Mouse (Mus musculus) embryonic facial prominence, embryonic 13.5 days (tissue): ENCODE measurements at regions not wholly inside any gene's neighbourhood (a gene's known extent, or its start where the extent isn't known, plus 50 kb on each side); places are given as distances from the start of the nearest gene placed in this dataset.
A peak's percentile ranks its signal among the peaks of the same experiment; 100 is the strongest.
"Not testable (repeated sequence)": the region's sequence is repeated elsewhere in the genome, so short reads cannot be mapped to it uniquely, and the experiment has no call there.

ENCODE experiments used
- ATAC-seq: fragments of 200-750 bp; cut with Nextera tagmentation; 2 replicates; pipeline ENCODE4 v1.8.0; 2017; ENCODE audit warnings: low read depth; ENCODE audit not compliant: insufficient number of reproducible peaks, insufficient read depth, low FRiP score, low TSS enrichment
- H3K27ac ChIP-seq: fragments of 300-500 bp; sonication (generic); 2 replicates; pipeline ENCODE4 v1.5.1; 2015; ENCODE audit warnings: moderate library complexity, mild to moderate bottlenecking, inconsistent platforms
- H3K27me3 ChIP-seq: fragments of 300-500 bp; sonication (generic); 2 replicates; pipeline ENCODE4 v1.6.1; 2015; ENCODE audit warnings: mild to moderate bottlenecking, inconsistent platforms
- H3K36me3 ChIP-seq: fragments of 300-500 bp; sonication (generic); 2 replicates; pipeline ENCODE4 v1.6.1; 2015; ENCODE audit warnings: mild to moderate bottlenecking, inconsistent platforms
- H3K4me1 ChIP-seq: fragments of 300-500 bp; sonication (generic); 2 replicates; pipeline ENCODE4 v1.6.1; 2015; ENCODE audit warnings: inconsistent platforms
- H3K4me2 ChIP-seq: fragments of 300-500 bp; sonication (generic); 2 replicates; pipeline ENCODE4 v1.6.1; 2015; ENCODE audit warnings: moderate library complexity, mild to moderate bottlenecking, inconsistent platforms
- H3K4me3 ChIP-seq: fragments of 300-500 bp; sonication (generic); 2 replicates; pipeline ENCODE4 v1.5.1; 2015; ENCODE audit warnings: mild to moderate bottlenecking, inconsistent platforms
- H3K9ac ChIP-seq: fragments of 300-500 bp; sonication (generic); 2 replicates; pipeline ENCODE4 v1.6.1; 2015; ENCODE audit warnings: mild to moderate bottlenecking, inconsistent platforms
- H3K9me3 ChIP-seq: fragments of 300-500 bp; sonication (generic); 2 replicates; pipeline ENCODE4 v1.6.1; 2016; ENCODE audit warnings: inconsistent platforms
- WGBS: fragments of 180-500 bp; shearing (Covaris S2); methylation state at CpG from one replicate; pipeline ENCODE4 v1.1.7; 2015; ENCODE audit warnings: mixed read lengths; 5-methylcytosine and 5-hydroxymethylcytosine counted together

- Histone ChIP-seq H3K27me3 (no peaks in the 10 kb centered on the region), H3K4me1 (peaks cover 70% of the 10 kb centered on the region), H3K9ac (no peak overlapping the region), H3K9me3 (no peaks in the 10 kb centered on the region), H3K36me3 (no peaks in the 10 kb centered on the region), H3K4me2 (no peak overlapping the region), H3K27ac (peak overlapping the region; percentile 17; the same call in 1 of the 2 replicates), H3K4me3 (no peak overlapping the region)
- 36% methylated on average over 9 of the region's 9 CpGs for WGBS
- no peak for ATAC-seq
Measured at GRCm38 (mm10) chr6:84310635-84311241, 283.0 kb downstream of the Cyp26b1 start.

- no peaks in the 10 kb centered on the region for H3K27me3 ChIP-seq
- no peaks in the 10 kb centered on the region for H3K9me3 ChIP-seq
- no peak overlapping the region for H3K4me2 ChIP-seq
- ATAC-seq, result no peak
- H3K27ac ChIP-seq, result no peak overlapping the region
- no peaks in the 10 kb centered on the region for H3K36me3 ChIP-seq
- no peak overlapping the region for H3K9ac ChIP-seq
- no peak overlapping the region for H3K4me3 ChIP-seq
- peaks cover 44% of the 10 kb centered on the region for H3K4me1 ChIP-seq
- WGBS, result 85% methylated on average over 3 of the region's 3 CpGs
Measured at GRCm38 (mm10) chr6:84307556-84307955, 286.2 kb downstream of the Cyp26b1 start.

GRCm38 (mm10) chr6:84306585-84306984 is 287.1 kb downstream of the Cyp26b1 start:
- no peak for ATAC-seq
- 88% methylated on average over 13 of the region's 13 CpGs for WGBS

GRCm38 (mm10) chr6:84305093-84305492 is 288.6 kb downstream of the Cyp26b1 start:
- 85% methylated on average over 3 of the region's 3 CpGs for WGBS
- Histone ChIP-seq H3K4me3 (no peak overlapping the region), H3K27ac (no peak overlapping the region), H3K27me3 (no peaks in the 10 kb centered on the region), H3K9ac (no peak overlapping the region), H3K36me3 (no peaks in the 10 kb centered on the region), H3K4me2 (no peak overlapping the region), H3K4me1 (peaks cover 20% of the 10 kb centered on the region), H3K9me3 (no peaks in the 10 kb centered on the region)
- ATAC-seq, result no peak

More at GRCm38 (mm10) chr6:84306585-84306984, 287.1 kb downstream of the Cyp26b1 start:
- Histone ChIP-seq H3K27me3 (no peaks in the 10 kb centered on the region), H3K9me3 (no peaks in the 10 kb centered on the region), H3K27ac (no peak overlapping the region), H3K4me1 (peaks cover 35% of the 10 kb centered on the region), H3K9ac (no peak overlapping the region), H3K4me3 (no peak overlapping the region), H3K4me2 (no peak overlapping the region), H3K36me3 (no peaks in the 10 kb centered on the region)

- H3K4me1 ChIP-seq, H3K27me3 ChIP-seq, H3K4me3 ChIP-seq, H3K27ac ChIP-seq, H3K36me3 ChIP-seq, H3K9ac ChIP-seq, ATAC-seq, H3K9me3 ChIP-seq, H3K4me2 ChIP-seq: not testable (repeated sequence)
- 85% methylated on average over 3 of the region's 3 CpGs for WGBS
Measured at GRCm38 (mm10) chr6:84302916-84303315, 290.8 kb downstream of the Cyp26b1 start.

- Histone ChIP-seq H3K9ac (no peak overlapping the region), H3K4me3 (no peak overlapping the region), H3K4me1 (no peaks in the 10 kb centered on the region), H3K27ac (no peak overlapping the region), H3K27me3 (no peaks in the 10 kb centered on the region), H3K4me2 (no peak overlapping the region), H3K36me3 (no peaks in the 10 kb centered on the region), H3K9me3 (no peaks in the 10 kb centered on the region)
- no peak for ATAC-seq
- WGBS, result 86% methylated on average over 2 of the region's 2 CpGs
Measured at GRCm38 (mm10) chr6:84299936-84300335, 291.5 kb downstream of the Dysf start.

- Histone ChIP-seq H3K36me3 (no peaks in the 10 kb centered on the region), H3K9me3 (no peaks in the 10 kb centered on the region), H3K9ac (no peak overlapping the region), H3K27me3 (no peaks in the 10 kb centered on the region), H3K4me3 (no peak overlapping the region), H3K4me2 (no peak overlapping the region), H3K4me1 (0 out of 2 replicates have a peak, but pooled peaks cover 3% of the 10 kb centered on the region), H3K27ac (no peak overlapping the region)
- no peak for ATAC-seq
Measured at GRCm38 (mm10) chr6:84299146-84299545, 290.8 kb downstream of the Dysf start.

GRCm38 (mm10) chr6:84273907-84274306 is 265.5 kb downstream of the Dysf start:
- H3K27me3 ChIP-seq, H3K9me3 ChIP-seq, ATAC-seq, H3K27ac ChIP-seq, H3K36me3 ChIP-seq, H3K4me3 ChIP-seq, H3K9ac ChIP-seq, H3K4me2 ChIP-seq: not testable (repeated sequence)
- peaks cover 31% of the 10 kb centered on the region for H3K4me1 ChIP-seq

GRCm38 (mm10) chr6:84272520-84273311 is 264.3 kb downstream of the Dysf start:
- no peak overlapping the region for H3K9ac ChIP-seq
- no peak overlapping the region for H3K27ac ChIP-seq
- H3K9me3 ChIP-seq, result no peaks in the 10 kb centered on the region
- H3K36me3 ChIP-seq, result no peaks in the 10 kb centered on the region
- H3K4me3 ChIP-seq, result no peak overlapping the region
- H3K4me2 ChIP-seq, result no peak overlapping the region
- 68% methylated on average over 6 of the region's 6 CpGs for WGBS
- H3K27me3 ChIP-seq, result no peaks in the 10 kb centered on the region
- ATAC-seq, result 0 out of 2 replicates have a peak, but pooled peaks have one; percentile 15
- H3K4me1 ChIP-seq, result peaks cover 31% of the 10 kb centered on the region

- no peak for ATAC-seq
- WGBS, result 63% methylated on average over 6 of the region's 6 CpGs
- Histone ChIP-seq H3K9me3 (no peaks in the 10 kb centered on the region), H3K4me2 (no peak overlapping the region), H3K4me3 (no peak overlapping the region), H3K27ac (no peak overlapping the region), H3K4me1 (peaks cover 31% of the 10 kb centered on the region), H3K27me3 (no peaks in the 10 kb centered on the region), H3K36me3 (no peaks in the 10 kb centered on the region), H3K9ac (no peak overlapping the region)
Measured at GRCm38 (mm10) chr6:84271966-84272365, 263.6 kb downstream of the Dysf start.

- Histone ChIP-seq H3K36me3 (no peaks in the 10 kb centered on the region), H3K9me3 (no peaks in the 10 kb centered on the region), H3K4me1 (peaks cover 28% of the 10 kb centered on the region), H3K4me3 (no peak overlapping the region), H3K27ac (no peak overlapping the region), H3K4me2 (no peak overlapping the region), H3K9ac (no peak overlapping the region), H3K27me3 (no peaks in the 10 kb centered on the region)
- no peak for ATAC-seq
- 82% methylated on average over 3 of the region's 3 CpGs for WGBS
Measured at GRCm38 (mm10) chr6:84271441-84271840, 263.1 kb downstream of the Dysf start.

GRCm38 (mm10) chr6:84270518-84271165 is 262.3 kb downstream of the Dysf start:
- whole genome bisulfite sequencing, result 61% methylated on average over 12 of the region's 12 CpGs
- H3K4me1 ChIP-seq, result peaks cover 28% of the 10 kb centered on the region
- no peaks in the 10 kb centered on the region for H3K9me3 ChIP-seq
- 0 out of 2 replicates have a peak overlapping the region, but pooled peaks have one; percentile 24 for H3K27ac ChIP-seq
- no peak overlapping the region for H3K9ac ChIP-seq
- H3K27me3 ChIP-seq, result no peaks in the 10 kb centered on the region
- H3K36me3 ChIP-seq, result no peaks in the 10 kb centered on the region
- no peak for ATAC-seq
- H3K4me2 ChIP-seq, result no peak overlapping the region
- H3K4me3 ChIP-seq, result no peak overlapping the region
